Mouse (Mus musculus) neural tube, embryonic 12.5 days (tissue): ENCODE data around the gene Tmem132b. TPM values are rescaled to one million over a fixed set of nuclear protein-coding genes. Genes with fewer than 3 reads are reported as not detected.

Source experiments
- ATAC-seq: fragments of 200-750 bp; cut with Nextera tagmentation; 2 replicates; pipeline ENCODE4 v1.8.0; 2017; ENCODE audit warnings: low read depth, mild to moderate bottlenecking, moderate TSS enrichment, moderate library complexity; ENCODE audit not compliant: low FRiP score
- H3K27ac ChIP-seq: fragments of 300-500 bp; sonication (generic); 2 replicates; pipeline ENCODE4 v1.5.1; 2016
- H3K27me3 ChIP-seq: fragments of 300-500 bp; sonication (generic); replicated peaks from 2 replicates; pipeline ENCODE4 v1.6.1; 2016; ENCODE audit warnings: mild to moderate bottlenecking
- H3K36me3 ChIP-seq: fragments of 300-500 bp; sonication (generic); 2 replicates; pipeline ENCODE4 v1.6.1; 2016; ENCODE audit warnings: mild to moderate bottlenecking
- H3K4me1 ChIP-seq: fragments of 300-500 bp; sonication (generic); 2 replicates; pipeline ENCODE4 v1.6.1; 2016
- H3K4me2 ChIP-seq: fragments of 300-500 bp; sonication (generic); replicated peaks from 2 replicates; pipeline ENCODE4 v1.6.1; 2016; ENCODE audit warnings: mild to moderate bottlenecking
- H3K4me3 ChIP-seq: fragments of 300-500 bp; sonication (generic); 2 replicates; pipeline ENCODE4 v1.5.1; 2016
- H3K9ac ChIP-seq: fragments of 300-500 bp; sonication (generic); 2 replicates; pipeline ENCODE4 v1.6.1; 2016; ENCODE audit warnings: mild to moderate bottlenecking
- H3K9me3 ChIP-seq: fragments of 300-500 bp; sonication (generic); 2 replicates; pipeline ENCODE4 v1.6.1; 2016; ENCODE audit warnings: mild to moderate bottlenecking
- WGBS: fragments of 180-500 bp; shearing (Covaris S2); methylation state at CpG from one replicate; pipeline ENCODE4 v1.1.7; 2016; 5-methylcytosine and 5-hydroxymethylcytosine counted together
- polyA plus RNA-seq: library from polyadenylated mRNA; unstranded; fragments of >200 nt; fragmentation: Nextera tagmentation; extraction: Ambion mirVana; gene quantifications from 2 replicates; pipeline ENCODE4 v1.2.1, GENCODE M21; 2016

Gene Tmem132b
- polyA plus RNA-seq, 1 experiment from 2014 or later = 3.1 TPM

- Histone ChIP-seq H3K9me3 (no peaks in the 10 kb centered on the region), H3K4me2 (no peak overlapping the region), H3K9ac (no peak overlapping the region), H3K4me3 (no peak overlapping the region), H3K36me3 (no peaks in the 10 kb centered on the region), H3K27ac (no peak overlapping the region), H3K4me1 (no peaks in the 10 kb centered on the region), H3K27me3 (no peaks in the 10 kb centered on the region)
- ATAC-seq = no peak
- WGBS = 93% methylated on average over 5 of the region's 5 CpGs
Measured at GRCm38 (mm10) chr5:125700234-125700633, 168.7 kb downstream of the Tmem132b start.

DNA sequence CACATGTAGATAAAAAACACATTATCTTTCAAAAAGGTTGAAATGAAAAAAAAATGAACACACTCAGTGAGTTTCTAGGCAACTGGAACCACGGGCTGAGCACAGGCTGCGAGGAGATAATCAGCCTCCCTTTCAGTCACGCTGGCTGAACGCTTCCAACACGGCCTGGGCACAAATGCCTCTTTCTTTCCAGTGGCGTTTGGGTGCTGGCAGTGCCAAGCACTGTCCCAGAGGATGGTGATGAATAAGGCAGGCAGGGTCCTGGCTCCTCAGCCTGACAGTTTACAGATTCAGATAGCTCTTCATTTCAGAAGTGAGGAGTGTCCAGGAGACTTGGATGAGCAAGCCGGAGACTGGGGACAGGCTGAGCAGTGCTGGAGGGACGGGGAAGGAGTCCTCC lies 173.8 kb downstream of the Tmem132b start:
- Histone ChIP-seq H3K4me2 (no peak overlapping the region), H3K4me3 (no peak overlapping the region), H3K4me1 (no peaks in the 10 kb centered on the region), H3K36me3 (no peaks in the 10 kb centered on the region), H3K27me3 (no peaks in the 10 kb centered on the region), H3K9ac (no peak overlapping the region), H3K9me3 (no peaks in the 10 kb centered on the region), H3K27ac (no peak overlapping the region)
- WGBS = 73% methylated on average over 8 of the region's 8 CpGs
- ATAC-seq = no peak

- H3K36me3 ChIP-seq = no peaks in the 10 kb centered on the region
Measured at GRCm38 (mm10) chr5:125709160-125709559, 177.6 kb downstream of the Tmem132b start.

DNA sequence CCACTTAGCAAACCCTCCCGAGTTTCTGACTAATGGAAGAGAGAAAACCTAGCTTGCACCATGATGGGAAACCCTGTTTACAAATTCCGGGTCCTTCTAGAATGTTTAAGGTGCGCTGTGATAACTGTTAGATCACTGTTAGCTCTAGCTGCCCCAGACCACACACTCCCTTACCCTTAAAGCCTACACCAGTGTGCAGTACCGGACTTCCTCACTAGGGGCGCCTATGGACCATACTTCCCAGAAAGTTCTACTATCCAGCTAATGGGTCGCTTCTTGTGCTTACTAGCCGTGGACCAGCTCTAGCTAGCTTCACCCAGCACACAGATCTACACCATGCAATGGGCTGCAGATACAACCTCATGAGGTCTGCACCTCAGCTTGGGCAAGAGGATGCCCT lies 195.2 kb downstream of the Tmem132b start:
- H3K4me2 ChIP-seq = no peak overlapping the region
- no peak overlapping the region for H3K4me3 ChIP-seq
- no peaks in the 10 kb centered on the region for H3K36me3 ChIP-seq
- no peak overlapping the region for H3K27ac ChIP-seq
- ATAC-seq = no peak
- H3K27me3 ChIP-seq = no peaks in the 10 kb centered on the region
- H3K4me1 ChIP-seq = no peaks in the 10 kb centered on the region
- H3K9ac ChIP-seq = no peak overlapping the region
- 88% methylated on average over 7 of the region's 7 CpGs for WGBS
- 0 out of 2 replicates have a peak, but pooled peaks cover 6% of the 10 kb centered on the region for H3K9me3 ChIP-seq

More at GRCm38 (mm10) chr5:125709160-125709559, 177.6 kb downstream of the Tmem132b start:
- WGBS = 6% methylated on average over 3 of the region's 3 CpGs
- H3K9me3 ChIP-seq = no peaks in the 10 kb centered on the region
- no peaks in the 10 kb centered on the region for H3K4me1 ChIP-seq
- no peak overlapping the region for H3K9ac ChIP-seq
- ATAC-seq = no peak
- H3K4me3 ChIP-seq = no peak overlapping the region
- H3K27me3 ChIP-seq = no peaks in the 10 kb centered on the region
- H3K27ac ChIP-seq = no peak overlapping the region
- no peak overlapping the region for H3K4me2 ChIP-seq

DNA sequence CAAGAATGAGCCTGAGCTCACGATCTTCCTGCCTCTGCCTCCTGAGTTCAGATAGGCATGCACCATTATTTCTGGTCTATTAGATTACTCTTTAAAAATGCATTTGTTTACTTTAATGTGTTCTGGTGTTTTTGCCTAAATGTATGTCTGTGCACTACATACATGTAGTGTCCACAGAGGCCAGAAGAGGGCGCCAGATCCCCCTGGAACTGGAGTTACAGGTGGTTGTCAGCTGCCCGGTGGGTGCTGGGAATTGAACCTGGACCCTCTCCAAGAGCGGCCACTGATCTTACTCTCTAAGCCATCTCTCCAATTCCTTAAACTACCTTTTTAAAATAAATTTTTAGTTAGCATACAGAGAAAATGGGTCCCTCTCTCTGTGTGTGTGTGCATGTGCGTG lies 195.9 kb downstream of the Tmem132b start:
- H3K4me2 ChIP-seq = no peak overlapping the region
- 0 out of 2 replicates have a peak, but pooled peaks cover 6% of the 10 kb centered on the region for H3K9me3 ChIP-seq
- 83% methylated on average over 5 of the region's 5 CpGs for WGBS
- no peaks in the 10 kb centered on the region for H3K36me3 ChIP-seq
- no peaks in the 10 kb centered on the region for H3K4me1 ChIP-seq
- ATAC-seq = no peak
- H3K9ac ChIP-seq = no peak overlapping the region
- H3K27ac ChIP-seq = no peak overlapping the region
- H3K4me3 ChIP-seq = no peak overlapping the region
- H3K27me3 ChIP-seq = no peaks in the 10 kb centered on the region

DNA sequence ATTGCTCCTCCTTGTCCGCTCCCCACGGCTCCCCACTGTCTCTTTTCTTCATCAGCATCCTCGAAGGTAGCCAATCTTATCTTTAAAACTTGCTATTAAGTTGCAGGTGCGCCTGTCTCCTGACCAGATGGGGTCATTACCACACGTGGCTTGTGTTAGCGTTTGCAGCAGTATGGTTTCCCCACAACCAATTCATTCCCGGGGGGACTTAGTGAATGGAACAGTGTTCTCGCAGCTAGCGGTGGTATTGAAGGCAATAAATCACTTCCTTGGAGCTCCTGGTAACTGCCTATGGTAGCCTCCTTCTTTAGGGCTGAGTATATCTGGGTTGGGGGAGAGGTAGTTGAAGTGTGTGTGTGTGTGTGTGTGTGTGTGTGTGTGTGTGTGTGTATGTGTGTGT lies 196.4 kb downstream of the Tmem132b start:
- no peak overlapping the region for H3K4me3 ChIP-seq
- no peaks in the 10 kb centered on the region for H3K36me3 ChIP-seq
- no peak overlapping the region for H3K27ac ChIP-seq
- H3K4me1 ChIP-seq = no peaks in the 10 kb centered on the region
- no peak overlapping the region for H3K9ac ChIP-seq
- WGBS = 63% methylated on average over 9 of the region's 9 CpGs
- H3K27me3 ChIP-seq = no peaks in the 10 kb centered on the region
- H3K9me3 ChIP-seq = 0 out of 2 replicates have a peak, but pooled peaks cover 6% of the 10 kb centered on the region
- H3K4me2 ChIP-seq = no peak overlapping the region
- ATAC-seq = no peak

DNA sequence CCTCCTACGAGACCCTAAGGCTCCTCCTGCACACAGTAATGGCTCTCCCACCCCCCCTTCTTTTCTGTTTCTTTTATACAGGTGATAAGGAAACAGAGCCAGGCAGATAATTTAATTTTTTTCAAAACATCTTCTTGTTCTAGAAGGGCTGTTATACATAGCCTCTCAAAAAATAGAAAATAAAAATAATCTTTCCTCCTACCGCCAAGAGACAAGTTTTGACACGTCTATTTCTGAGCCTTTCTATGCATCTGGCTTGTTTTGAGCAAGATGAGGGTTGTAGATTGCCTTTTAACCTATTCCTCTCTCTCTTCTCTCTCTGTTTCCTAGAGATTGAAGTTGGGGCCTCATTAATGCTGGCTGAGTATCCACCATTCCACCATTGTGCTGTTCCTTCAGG lies 196.9 kb downstream of the Tmem132b start:
- H3K27me3 ChIP-seq = no peaks in the 10 kb centered on the region
- no peaks in the 10 kb centered on the region for H3K36me3 ChIP-seq
- H3K4me2 ChIP-seq = no peak overlapping the region
- H3K4me3 ChIP-seq = no peak overlapping the region
- H3K9me3 ChIP-seq = peaks cover 6% of the 10 kb centered on the region; the same call in 1 of the 2 replicates
- no peaks in the 10 kb centered on the region for H3K4me1 ChIP-seq
- ATAC-seq = no peak
- H3K27ac ChIP-seq = no peak overlapping the region
- no peak overlapping the region for H3K9ac ChIP-seq
- WGBS = 87% methylated on average over 3 of the region's 3 CpGs

DNA sequence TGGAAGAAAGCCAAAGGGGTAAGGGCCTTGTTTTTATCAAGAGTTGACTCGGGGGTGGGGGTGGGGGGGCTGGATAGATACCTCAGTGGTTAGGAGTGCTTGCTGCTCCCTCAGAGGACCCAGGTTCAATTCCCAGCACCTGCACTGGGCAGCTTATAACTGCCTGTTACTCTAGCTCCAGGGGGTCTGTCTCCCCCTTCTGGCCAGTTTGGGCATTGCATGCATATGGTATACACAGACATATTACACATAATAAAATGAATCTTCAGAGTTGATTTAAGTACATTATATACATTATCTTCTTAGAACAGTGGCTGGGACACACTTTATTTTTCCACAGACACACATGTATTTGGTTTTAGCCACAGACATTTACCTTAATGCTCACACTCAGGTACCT lies 202.2 kb downstream of the Tmem132b start:
- ATAC-seq = no peak
- Histone ChIP-seq H3K36me3 (no peaks in the 10 kb centered on the region), H3K4me1 (no peaks in the 10 kb centered on the region), H3K27me3 (no peaks in the 10 kb centered on the region), H3K9me3 (no peaks in the 10 kb centered on the region; the same call in 1 of the 2 replicates), H3K4me2 (no peak overlapping the region), H3K9ac (no peak overlapping the region), H3K4me3 (no peak overlapping the region), H3K27ac (no peak overlapping the region)
- 79% methylated on average over 1 of the region's 1 CpGs for WGBS

GRCm38 (mm10) chr5:125737105-125737504 lies 205.5 kb downstream of the Tmem132b start:
- Histone ChIP-seq H3K9me3 (no peaks in the 10 kb centered on the region; the same call in 1 of the 2 replicates), H3K4me3 (no peak overlapping the region), H3K4me1 (no peaks in the 10 kb centered on the region), H3K27me3 (no peaks in the 10 kb centered on the region), H3K36me3 (no peaks in the 10 kb centered on the region), H3K4me2 (no peak overlapping the region), H3K9ac (no peak overlapping the region), H3K27ac (no peak overlapping the region)
- ATAC-seq = no peak
- 60% methylated on average over 9 of the region's 9 CpGs for WGBS

- Histone ChIP-seq H3K9ac (no peak overlapping the region), H3K27ac (no peak overlapping the region), H3K27me3 (no peaks in the 10 kb centered on the region), H3K4me3 (no peak overlapping the region), H3K36me3 (no peaks in the 10 kb centered on the region), H3K9me3 (no peaks in the 10 kb centered on the region), H3K4me2 (no peak overlapping the region), H3K4me1 (no peaks in the 10 kb centered on the region)
- no peak for ATAC-seq
- 83% methylated on average over 6 of the region's 6 CpGs for WGBS
Measured at GRCm38 (mm10) chr5:125743503-125743902, 211.9 kb downstream of the Tmem132b start.

- Histone ChIP-seq H3K27me3 (no peaks in the 10 kb centered on the region), H3K36me3 (no peaks in the 10 kb centered on the region), H3K4me1 (no peaks in the 10 kb centered on the region), H3K9me3 (no peaks in the 10 kb centered on the region), H3K27ac (no peak overlapping the region), H3K4me3 (no peak overlapping the region), H3K4me2 (no peak overlapping the region), H3K9ac (no peak overlapping the region)
- 66% methylated on average over 7 of the region's 7 CpGs for WGBS
- no peak for ATAC-seq
Measured at GRCm38 (mm10) chr5:125745727-125746126, 214.2 kb downstream of the Tmem132b start.

DNA sequence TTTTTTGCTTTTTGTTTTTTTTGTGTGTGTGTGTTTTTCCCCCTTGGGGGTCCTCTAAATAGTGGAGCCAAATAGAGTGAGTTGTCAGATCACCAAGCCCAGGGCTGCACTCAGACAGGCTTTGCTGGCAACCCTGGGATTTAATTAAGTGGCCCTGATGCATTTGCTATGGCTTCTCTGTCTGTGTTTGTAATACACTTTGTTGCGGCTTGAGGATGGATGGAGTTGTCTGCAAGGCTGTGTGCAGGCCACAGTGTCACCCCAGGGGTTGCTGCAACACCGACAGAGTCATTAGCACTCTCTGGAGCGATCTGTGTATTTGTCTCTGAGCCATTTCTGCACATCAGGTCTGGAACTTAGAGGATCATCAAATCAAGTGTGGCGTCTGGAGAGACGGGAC lies 219.9 kb downstream of the Tmem132b start:
- Histone ChIP-seq H3K4me2 (no peak overlapping the region), H3K4me3 (no peak overlapping the region), H3K27me3 (no peaks in the 10 kb centered on the region), H3K9ac (no peak overlapping the region), H3K36me3 (no peaks in the 10 kb centered on the region), H3K27ac (no peak overlapping the region), H3K4me1 (no peaks in the 10 kb centered on the region), H3K9me3 (no peaks in the 10 kb centered on the region)
- ATAC-seq = no peak
- WGBS = 74% methylated on average over 5 of the region's 5 CpGs

DNA sequence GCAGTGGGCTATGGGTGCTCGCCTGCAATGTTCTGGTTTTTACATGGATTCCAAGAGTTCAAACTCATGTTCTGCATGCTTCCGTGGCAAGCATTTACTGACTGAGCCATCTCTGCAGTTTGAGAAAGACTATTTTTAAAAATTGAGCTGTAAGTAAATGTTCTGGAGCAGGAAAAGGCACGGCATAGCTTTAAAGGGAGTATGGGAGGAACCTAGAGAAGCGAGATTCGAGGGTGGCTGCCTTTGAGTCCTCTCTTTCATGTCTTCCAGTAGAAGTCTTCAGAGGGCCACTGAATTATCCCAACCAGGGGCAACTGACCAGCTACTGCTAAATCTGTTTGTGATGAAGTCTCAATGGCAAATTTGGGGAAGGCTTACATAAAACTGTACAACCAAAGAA lies 221.0 kb downstream of the Tmem132b start:
- Histone ChIP-seq H3K9ac (no peak overlapping the region), H3K36me3 (no peaks in the 10 kb centered on the region), H3K4me2 (no peak overlapping the region), H3K4me1 (no peaks in the 10 kb centered on the region), H3K27ac (no peak overlapping the region), H3K4me3 (no peak overlapping the region), H3K9me3 (no peaks in the 10 kb centered on the region), H3K27me3 (no peaks in the 10 kb centered on the region)
- 85% methylated on average over 5 of the region's 5 CpGs for WGBS
- no peak for ATAC-seq
